ENCODE assay signal across 8 mouse cellular contexts in genomic region chr3:95881979-95882815, GRCm38 (mm10). TPM values are rescaled to one million over a fixed set of nuclear protein-coding genes. Genes with fewer than 3 reads are reported as not detected.
DNase-seq lines count a peak whose midpoint lies in the region; ATAC-seq and TF ChIP-seq lines count a peak whose summit lies in the region.

Ciart (minus strand) TSS chr3:95882251.

- H3K4me3 ChIP-seq in forebrain, embryonic 13.5 days, result peak within 1 kb of the TSS; percentile 53
- peak within 1 kb of the TSS; percentile 39 for H3K4me3 ChIP-seq in heart, postnatal 0 days (ENCODE audit: low read depth, low read length)
- H3K4me3 ChIP-seq in liver, embryonic 15.5 days (replicated peaks), result peak within 1 kb of the TSS; percentile 58
- H3K4me3 ChIP-seq in neural tube, embryonic 11.5 days (ENCODE audit: low read depth, low read length), result peak within 1 kb of the TSS; percentile 46
- H3K4me3 ChIP-seq in stomach, embryonic 16.5 days (replicated peaks; ENCODE audit: low read length), result peak within 1 kb of the TSS; percentile 61

- peak within 1 kb of the TSS; percentile 62 for H3K9ac ChIP-seq in forebrain, embryonic 13.5 days
- peak within 1 kb of the TSS; percentile 21; the same call in 1 of the 2 replicates for H3K9ac ChIP-seq in heart, postnatal 0 days (replicated peaks; ENCODE audit: low read depth, low read length)
- peak within 1 kb of the TSS; percentile 43; the same call in 1 of the 2 replicates for H3K9ac ChIP-seq in liver, embryonic 15.5 days
- peak within 1 kb of the TSS; percentile 41 for H3K9ac ChIP-seq in neural tube, embryonic 11.5 days (ENCODE audit: low read length)
- H3K9ac ChIP-seq in stomach, embryonic 16.5 days (ENCODE audit: low read length), result peak within 1 kb of the TSS; percentile 62

- peak; percentile 95 for ATAC-seq in cerebellum, adult (ENCODE audit: insufficient number of reproducible peaks, low FRiP score, low TSS enrichment)
- peak; percentile 100 for ATAC-seq in forebrain, embryonic 13.5 days
- peak; percentile 96 for ATAC-seq in heart, postnatal 0 days (ENCODE audit: insufficient read depth, low read depth)
- ATAC-seq in liver, embryonic 15.5 days (ENCODE audit: insufficient read depth), result peak; percentile 94
- peak; percentile 99 for ATAC-seq in neural tube, embryonic 11.5 days (ENCODE audit: insufficient read depth, low FRiP score, low TSS enrichment)
- ATAC-seq in stomach, embryonic 16.5 days (ENCODE audit: insufficient read depth, low FRiP score), result peak; percentile 99

- peaks cover 19% of the 10 kb centered on the region for H3K4me1 ChIP-seq in forebrain, embryonic 13.5 days
- peaks cover 7% of the 10 kb centered on the region for H3K4me1 ChIP-seq in heart, postnatal 0 days (ENCODE audit: control insufficient read depth, insufficient read depth)
- H3K4me1 ChIP-seq in liver, embryonic 15.5 days (replicated peaks), result peaks cover 31% of the 10 kb centered on the region
- H3K4me1 ChIP-seq in neural tube, embryonic 11.5 days (ENCODE audit: control insufficient read depth, insufficient read depth, low read length), result peaks cover 6% of the 10 kb centered on the region; the same call in 1 of the 2 replicates
- H3K4me1 ChIP-seq in stomach, embryonic 16.5 days (ENCODE audit: control insufficient read depth, insufficient read depth, low read length), result peaks cover 4% of the 10 kb centered on the region; the same call in 1 of the 2 replicates

- peak; percentile 100 for DNase-seq in ES-CJ7 (ENCODE audit: low read depth, low spot score)
- DNase-seq in heart, postnatal 0 days (ENCODE audit: low spot score), result peak; percentile 99
- DNase-seq in kidney, postnatal 4 days, result peak; percentile 93 to 96
- peak; percentile 95 for DNase-seq in neural tube, embryonic 11.5 days (ENCODE audit: low spot score)

- H3K36me3 ChIP-seq in forebrain, embryonic 13.5 days (ENCODE audit: poor library complexity, severe bottlenecking), result no peaks in the 10 kb centered on the region
- H3K36me3 ChIP-seq in heart, postnatal 0 days (replicated peaks; ENCODE audit: control insufficient read depth, insufficient read depth, low read length), result peaks cover 18% of the 10 kb centered on the region; the same call in 1 of the 2 replicates
- H3K36me3 ChIP-seq in liver, embryonic 15.5 days (replicated peaks), result no peaks in the 10 kb centered on the region
- no peaks in the 10 kb centered on the region for H3K36me3 ChIP-seq in neural tube, embryonic 11.5 days (ENCODE audit: control insufficient read depth, insufficient read depth, low read length)
- H3K36me3 ChIP-seq in stomach, embryonic 16.5 days (ENCODE audit: control insufficient read depth, insufficient read depth, low read length), result no peaks in the 10 kb centered on the region

- no peak within 1 kb of the TSS for H3K27ac ChIP-seq in forebrain, embryonic 13.5 days
- H3K27ac ChIP-seq in heart, postnatal 0 days (ENCODE audit: low read depth), result peak within 1 kb of the TSS; percentile 65
- H3K27ac ChIP-seq in liver, embryonic 15.5 days (replicated peaks), result no peak within 1 kb of the TSS
- no peak within 1 kb of the TSS for H3K27ac ChIP-seq in neural tube, embryonic 11.5 days (ENCODE audit: low read depth, low read length)
- H3K27ac ChIP-seq in stomach, embryonic 16.5 days (ENCODE audit: low read length), result peak within 1 kb of the TSS; percentile 3; the same call in 1 of the 2 replicates

- H3K4me2 ChIP-seq in forebrain, embryonic 13.5 days, result peak within 1 kb of the TSS; percentile 99
- H3K4me2 ChIP-seq in heart, postnatal 0 days (ENCODE audit: low read depth, low read length), result peak within 1 kb of the TSS; percentile 75
- H3K4me2 ChIP-seq in liver, embryonic 15.5 days, result peak within 1 kb of the TSS; percentile 95
- peak within 1 kb of the TSS; percentile 63 for H3K4me2 ChIP-seq in neural tube, embryonic 11.5 days (ENCODE audit: low read depth)
- H3K4me2 ChIP-seq in stomach, embryonic 16.5 days (ENCODE audit: low read depth, low read length), result peak within 1 kb of the TSS; percentile 100

- H3K9me3 ChIP-seq in forebrain, embryonic 13.5 days (replicated peaks), result no peaks in the 10 kb centered on the region
- H3K9me3 ChIP-seq in heart, postnatal 0 days (replicated peaks; ENCODE audit: control insufficient read depth, low read length), result no peaks in the 10 kb centered on the region
- H3K9me3 ChIP-seq in liver, embryonic 15.5 days (replicated peaks), result no peaks in the 10 kb centered on the region
- no peaks in the 10 kb centered on the region for H3K9me3 ChIP-seq in neural tube, embryonic 11.5 days (ENCODE audit: control insufficient read depth, low read length)
- no peaks in the 10 kb centered on the region for H3K9me3 ChIP-seq in stomach, embryonic 16.5 days (replicated peaks; ENCODE audit: control insufficient read depth, low read length)

- TF ChIP-seq CTCF in heart, postnatal 0 days (IDR thresholded peaks at IDR 0.05; ENCODE audit: low read depth), result no peak

- H3K27me3 ChIP-seq in forebrain, embryonic 13.5 days, result 0 out of 2 replicates have a peak, but pooled peaks cover 4% of the 10 kb centered on the region
- H3K27me3 ChIP-seq in heart, postnatal 0 days (ENCODE audit: control insufficient read depth, insufficient read depth, low read length), result no peaks in the 10 kb centered on the region
- H3K27me3 ChIP-seq in liver, embryonic 15.5 days, result peaks cover 39% of the 10 kb centered on the region
- H3K27me3 ChIP-seq in neural tube, embryonic 11.5 days (ENCODE audit: control insufficient read depth, insufficient read depth, low read length), result no peaks in the 10 kb centered on the region
- no peaks in the 10 kb centered on the region for H3K27me3 ChIP-seq in stomach, embryonic 16.5 days (ENCODE audit: control insufficient read depth, insufficient read depth, low read length)

- TF ChIP-seq EP300 in heart, postnatal 0 days (IDR thresholded peaks at IDR 0.05; ENCODE audit: low read depth), result peak; percentile 74

- under 1% methylated on average over 65 of the region's 66 CpGs for WGBS in forebrain, embryonic 13.5 days
- under 1% methylated on average over 61 of the region's 66 CpGs for WGBS in heart, postnatal 0 days
- under 1% methylated on average over 66 of the region's 66 CpGs for WGBS in liver, embryonic 15.5 days (ENCODE audit: insufficient replicate concordance)
- WGBS in neural tube, embryonic 11.5 days, result under 1% methylated on average over 66 of the region's 66 CpGs
- under 1% methylated on average over 64 of the region's 66 CpGs for WGBS in stomach, embryonic 16.5 days

RNA-seq across cellular contexts. Expression of gene Ciart, which starts in this region (rescaled TPM):
- 5.2 and 5.4 TPM in 2 replicates for polyA plus RNA-seq in forebrain, embryonic 13.5 days (2015; fragmentation: Nextera tagmentation; extraction: Ambion mirVana)
- 2.3 and 7.3 TPM in 2 replicates for total RNA-seq in heart, postnatal 0 days (2014; rRNA removed; ENCODE audit: low replicate concordance)
- 1.8 and 1.9 TPM in 2 replicates for polyA plus RNA-seq in heart, postnatal 0 days (2015; fragmentation: Nextera tagmentation; extraction: Ambion mirVana)
- polyA plus RNA-seq in liver, embryonic 15.5 days (2015; fragmentation: Nextera tagmentation; extraction: Ambion mirVana), result 1.2 and 1.4 TPM in 2 replicates
- 3.3 and 5.0 TPM in 2 replicates for polyA plus RNA-seq in neural tube, embryonic 11.5 days (2014; fragmentation: Nextera tagmentation; extraction: Ambion mirVana)
- polyA plus RNA-seq in stomach, embryonic 16.5 days (2015; fragmentation: Nextera tagmentation; extraction: Ambion mirVana), result 3.8 and 5.2 TPM in 2 replicates

Comparison
In these comparisons a context has a peak if more than half of its experiments do, and no peak if none do; other contexts are left out.
1. H3K27ac ChIP-seq: peak in heart, postnatal 0 days (single experiment) and stomach, embryonic 16.5 days (single experiment); none in forebrain, embryonic 13.5 days (single experiment), liver, embryonic 15.5 days (single experiment) and neural tube, embryonic 11.5 days (single experiment).
2. Peak in every context shown above with its lines, with median percentiles within 50 percentile points of each other: DNase-seq, ATAC-seq, H3K4me2 ChIP-seq, H3K4me3 ChIP-seq and H3K9ac ChIP-seq.